Mouse (Mus musculus): ENCODE results near the gene Dedd.

GRCm38 (mm10) chr1:171387099-171387498, 58.2 kb downstream of the Dedd start:
- TF ChIP-seq POLR2A (IDR thresholded peaks at IDR 0.05; ENCODE audit: insufficient read depth, low read length) (no peak), EP300 (IDR thresholded peaks at IDR 0.05; ENCODE audit: insufficient read depth, low read depth, low read length) (no peak)

Measured in ES-Bruce4 (cell line).